Mouse (Mus musculus) layer of hippocampus, adult 9-10 months (tissue): ENCODE measurements around the gene Msrb1.
"Not testable (repeated sequence)": the region's sequence is repeated elsewhere in the genome, so short reads cannot be mapped to it uniquely, and the experiment has no call there.

Experiments
- DNase-seq: peaks from one replicate; pipeline ENCODE4 v3.0.0; 2022; ENCODE audit warnings: low spot score

Gene Msrb1

DNA sequence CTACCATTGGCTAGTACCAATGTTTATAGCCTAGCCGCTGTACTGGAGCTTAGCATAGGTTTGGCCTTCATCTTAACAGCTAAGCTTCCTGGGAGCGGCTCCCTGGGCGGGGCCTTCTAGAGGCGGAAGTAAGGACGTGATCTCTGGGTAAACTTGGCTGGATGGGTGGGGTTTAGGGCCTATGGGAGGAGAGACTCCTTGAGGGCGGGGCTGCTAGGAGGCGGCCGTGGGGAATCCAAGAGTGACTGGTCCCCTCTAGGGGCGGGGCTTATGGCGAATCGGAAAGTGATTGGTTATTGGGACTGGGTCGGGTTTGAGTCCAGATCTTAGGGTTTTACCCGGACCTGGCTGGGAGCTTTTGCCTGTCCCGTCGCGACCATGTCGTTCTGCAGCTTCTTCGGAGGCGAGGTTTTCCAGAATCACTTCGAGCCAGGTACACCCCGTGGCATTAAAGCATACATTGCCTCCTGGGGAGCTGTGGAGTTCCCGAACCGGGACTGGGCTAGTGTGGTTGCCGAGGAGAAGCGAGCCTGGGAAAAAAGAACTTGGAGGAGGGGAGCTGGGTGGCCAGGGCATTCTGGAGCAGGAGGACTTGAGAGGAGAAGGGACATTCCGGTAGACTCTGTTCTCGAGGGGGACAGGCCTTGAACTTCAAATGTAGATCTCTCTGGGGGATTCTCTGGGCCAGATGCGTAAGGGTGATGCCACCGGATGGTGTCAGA lies at the start of gene Msrb1:
Msrb1 (plus strand) TSS at position 313 of the 722 bp plus-strand sequence.
- DNase-seq: peak; percentile 91

GRCm38 (mm10) chr17:24687146-24687595 lies 49.3 kb upstream of the Msrb1 start:
- no peak for DNase-seq

DNA sequence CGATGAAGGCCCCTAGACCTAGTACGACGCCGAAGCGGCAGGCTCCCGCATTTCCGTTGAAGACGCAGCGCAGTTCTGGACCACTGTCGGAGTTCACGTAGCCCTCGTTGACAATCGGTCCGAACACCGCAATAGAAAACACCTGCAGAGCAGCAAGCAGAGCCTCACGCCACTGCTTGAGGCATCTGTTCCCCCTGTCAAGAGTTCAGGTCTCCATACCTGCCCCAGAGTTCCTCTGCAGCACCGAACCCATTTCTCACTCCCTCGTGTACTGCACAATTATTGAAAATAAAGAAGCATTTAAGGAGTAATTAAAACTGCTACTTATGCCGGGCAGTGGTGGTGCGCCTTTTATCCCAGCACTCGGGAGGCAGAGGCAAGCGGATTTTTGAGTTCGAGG lies 48.8 kb upstream of the Msrb1 start:
- no peak for DNase-seq

GRCm38 (mm10) chr17:24689251-24690081 lies 47.0 kb upstream of the Msrb1 start, which contains the start of gene Syngr3:
Gene Syngr3, minus strand, starts transcription at chr17:24689955.
- DNase-seq: no peak

DNA sequence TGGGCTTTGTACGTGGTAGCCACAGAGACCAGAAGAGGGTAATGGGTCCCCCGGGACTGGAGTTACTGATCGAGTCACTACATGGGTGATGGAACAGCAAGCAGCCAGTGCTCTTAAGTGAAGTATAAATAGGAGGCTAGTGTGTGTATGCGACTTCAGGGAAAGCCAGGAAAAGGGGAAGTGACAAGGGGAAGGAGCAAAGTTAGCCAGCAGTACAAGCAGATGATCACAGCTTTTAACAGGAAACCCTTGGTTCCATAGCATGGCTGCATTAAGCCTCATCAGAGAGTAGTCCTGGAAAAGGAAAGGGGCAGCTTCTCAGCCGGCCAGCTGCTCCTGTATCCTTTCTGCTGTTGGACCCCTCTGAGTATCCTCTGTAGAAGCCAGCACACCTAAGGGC lies 44.1 kb upstream of the Msrb1 start:
- DNase-seq: no peak

- DNase-seq: no peak
Measured at GRCm38 (mm10) chr17:24695326-24696010, 41.0 kb upstream of the Msrb1 start.

DNA sequence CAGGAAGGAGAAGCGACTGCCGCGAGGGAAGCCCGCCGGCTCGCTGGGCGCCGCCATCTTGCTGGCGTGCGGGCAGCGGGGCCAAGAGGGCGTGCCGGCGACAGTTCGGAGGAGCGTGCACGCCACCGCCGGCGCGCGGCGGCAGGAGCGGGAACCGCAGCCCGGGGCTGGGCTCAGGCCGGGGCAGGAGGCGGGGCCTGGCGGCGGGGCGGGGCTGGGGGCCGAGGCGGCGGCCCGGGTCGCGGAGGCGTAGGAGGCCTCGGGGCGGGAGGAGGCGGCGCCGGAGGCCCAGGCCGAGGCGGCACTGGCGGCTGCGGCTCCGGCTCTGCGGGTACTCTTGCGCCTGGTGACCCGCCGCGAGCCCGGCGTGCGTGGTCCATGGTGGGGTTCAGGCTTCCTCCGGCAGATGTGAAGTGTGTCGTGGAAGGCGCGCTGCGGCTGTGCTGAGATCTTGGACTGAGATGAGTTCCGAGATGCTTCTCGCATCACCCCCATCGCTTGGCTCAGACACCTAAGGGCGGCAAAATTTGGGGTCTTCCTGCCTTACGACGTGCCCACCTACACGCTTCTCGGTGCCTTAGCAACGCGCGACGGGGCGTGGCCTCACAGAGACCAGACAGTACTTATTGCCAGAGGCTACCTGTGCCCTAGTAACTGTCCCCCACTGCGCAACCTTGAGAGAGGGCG lies 40.3 kb upstream of the Msrb1 start, which contains the start of the genes Gfer and Noxo1:
Gfer (minus strand) TSS at position 146 of the 687 bp plus-strand sequence.
Noxo1 (plus strand) TSS at position 224 of the 687 bp plus-strand sequence.
- no peak for DNase-seq

GRCm38 (mm10) chr17:24697985-24698384 lies 38.5 kb upstream of the Msrb1 start:
- no peak for DNase-seq

GRCm38 (mm10) chr17:24698715-24699114 lies 37.7 kb upstream of the Msrb1 start:
- DNase-seq: no peak

GRCm38 (mm10) chr17:24699473-24699872 lies 37.0 kb upstream of the Msrb1 start:
- no peak for DNase-seq

DNA sequence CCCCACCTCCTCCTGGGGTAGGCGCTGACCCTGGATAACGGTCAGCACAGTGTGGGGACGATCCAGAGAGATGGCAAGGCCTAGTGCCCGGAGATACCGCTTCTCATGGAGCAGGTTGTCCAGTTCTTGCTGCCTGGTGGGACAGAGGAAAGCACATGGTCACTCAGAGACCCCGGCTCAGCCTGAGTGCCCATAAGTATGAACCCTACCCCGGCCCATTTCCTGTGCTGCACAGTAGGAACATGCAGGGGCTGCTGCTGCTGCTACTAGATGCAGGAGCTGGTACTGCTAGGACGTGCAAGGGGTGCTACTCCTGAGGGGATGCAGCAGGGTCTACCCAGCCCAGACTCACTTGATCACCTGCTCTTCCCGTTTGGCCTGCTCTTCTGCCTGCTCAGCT lies 35.2 kb upstream of the Msrb1 start:
- no peak for DNase-seq

DNA sequence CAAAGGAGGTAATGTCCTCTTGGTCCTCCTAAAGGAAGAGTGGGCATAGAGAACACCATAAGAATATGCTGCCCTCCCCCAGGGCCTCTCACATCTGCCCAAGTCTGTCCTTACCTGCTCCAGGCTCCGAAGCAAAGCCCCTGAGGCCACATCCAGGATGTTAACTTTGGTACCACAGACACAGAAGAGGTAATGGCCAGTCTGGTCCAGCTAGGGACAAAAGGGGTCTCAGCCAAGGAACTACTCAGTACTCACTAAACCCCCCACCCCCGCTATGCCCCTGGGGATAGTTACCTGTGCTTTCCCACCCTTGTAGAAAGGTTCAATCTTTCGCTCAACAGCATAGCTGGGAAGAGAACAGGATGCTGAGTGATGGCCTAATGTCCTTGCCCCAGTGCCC lies 30.6 kb upstream of the Msrb1 start:
- DNase-seq: no peak

DNA sequence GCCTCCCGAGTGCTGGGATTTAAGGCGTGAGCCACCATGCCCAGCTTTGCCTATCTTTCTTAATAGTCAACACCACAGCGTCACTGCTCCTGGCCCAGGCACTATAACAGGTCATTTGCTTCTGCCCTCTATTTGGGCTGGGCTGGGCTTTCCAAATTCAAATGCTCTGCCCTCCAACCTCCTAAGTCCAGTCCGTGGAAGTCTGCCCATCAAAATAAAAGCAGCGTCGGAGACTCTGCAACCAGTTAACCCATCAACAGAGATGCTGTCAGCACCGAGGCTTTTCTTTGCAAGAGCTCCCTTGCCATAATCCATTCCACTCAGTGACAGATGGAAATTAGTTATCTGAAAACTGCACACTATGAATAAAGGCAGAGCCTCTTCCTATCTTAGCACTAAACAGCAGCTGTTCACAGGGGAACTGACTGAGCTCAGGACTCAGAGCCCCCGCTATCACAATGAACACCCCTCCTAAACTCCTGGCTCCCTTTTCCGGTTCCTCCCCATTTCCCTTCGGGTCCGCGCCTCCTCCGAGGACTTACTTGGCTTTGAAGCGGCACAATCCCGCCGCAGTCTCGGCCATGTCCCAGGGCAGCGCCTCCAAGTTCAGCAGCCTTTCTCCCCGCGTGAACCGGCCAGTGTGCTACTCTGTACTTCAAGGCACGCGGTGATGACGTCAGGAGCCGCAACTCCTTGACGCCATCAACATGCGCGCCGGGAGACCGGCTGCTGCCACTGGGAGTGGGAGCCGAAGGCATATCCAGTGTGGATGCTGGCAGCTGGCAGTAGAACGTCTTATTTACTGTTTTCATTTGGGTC lies 29.3 kb upstream of the Msrb1 start, which contains the start of gene Tbl3:
Tbl3 (minus strand) TSS at position 679 of the 819 bp plus-strand sequence.
- DNase-seq: peak; percentile 87

GRCm38 (mm10) chr17:24707801-24708425 lies 28.5 kb upstream of the Msrb1 start:
- DNase-seq: no peak

- DNase-seq: no peak
Measured at GRCm38 (mm10) chr17:24708646-24709045, 27.8 kb upstream of the Msrb1 start.

GRCm38 (mm10) chr17:24715556-24715955 lies 20.9 kb upstream of the Msrb1 start:
- DNase-seq: no peak

- no peak for DNase-seq
Measured at GRCm38 (mm10) chr17:24716166-24716682, 20.2 kb upstream of the Msrb1 start.

- DNase-seq: no peak
Measured at GRCm38 (mm10) chr17:24717943-24718342, 18.5 kb upstream of the Msrb1 start, which contains the start of the genes Rnf151 and Rps2. Gene Rnf151, minus strand, starts transcription at chr17:24718063. Gene Rps2, plus strand, starts transcription at chr17:24718116.

DNA sequence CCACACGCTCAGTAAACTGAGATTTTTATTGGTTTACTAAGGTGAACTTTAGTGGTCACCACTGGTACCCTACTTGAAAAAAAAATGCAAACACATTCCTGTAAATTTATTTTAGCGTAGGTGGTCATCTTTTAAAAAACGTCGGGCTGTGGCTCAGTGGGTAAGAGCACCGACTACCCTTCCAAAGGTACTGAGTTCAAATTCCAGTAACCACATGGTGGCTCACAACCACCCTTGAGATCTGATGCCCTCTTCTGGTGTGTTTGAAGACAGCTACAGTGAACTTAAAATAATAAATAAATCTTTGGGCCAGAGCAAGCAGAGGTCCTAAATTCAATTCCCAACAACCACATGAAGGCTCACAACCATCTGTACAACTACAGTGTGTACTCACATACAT lies 17.5 kb upstream of the Msrb1 start:
- not testable (repeated sequence) for DNase-seq
